Mouse (Mus musculus) testis, adult 2 months (tissue): Measurements from ENCODE around the gene Hoxa2. TPM values are rescaled to one million over a fixed set of nuclear protein-coding genes. Genes with fewer than 3 reads are reported as not detected.

Experiments
- H3K27ac ChIP-seq: fragments of 200-500 bp; 2 replicates; pipeline ENCODE4 v1.5.1; 2012; ENCODE audit warnings: low read depth, low read length; ENCODE audit not compliant: control insufficient read depth, insufficient read depth
- H3K27me3 ChIP-seq: fragments of 200-500 bp; 2 replicates; pipeline ENCODE4 v1.6.1; 2012; ENCODE audit warnings: mild to moderate bottlenecking, low read length, moderate library complexity; ENCODE audit not compliant: control insufficient read depth, insufficient read depth
- H3K36me3 ChIP-seq: fragments of 200-500 bp; 2 replicates; pipeline ENCODE4 v1.6.1; 2012; ENCODE audit warnings: mild to moderate bottlenecking, low read length; ENCODE audit not compliant: control insufficient read depth, insufficient read depth
- H3K4me1 ChIP-seq: fragments of 200-500 bp; 2 replicates; pipeline ENCODE4 v1.6.1; 2012; ENCODE audit warnings: low read length; ENCODE audit not compliant: control insufficient read depth, insufficient read depth
- H3K4me3 ChIP-seq: fragments of 200-500 bp; 2 replicates; pipeline ENCODE4 v1.5.1; 2012; ENCODE audit warnings: low read depth, mild to moderate bottlenecking, low read length, moderate library complexity, mixed read lengths; ENCODE audit not compliant: control insufficient read depth
- CTCF ChIP-seq: fragments of 200-500 bp; IDR thresholded peaks from 2 replicates; pipeline ENCODE4 v1.5.1; 2012; ENCODE audit warnings: low read depth, mild to moderate bottlenecking, inconsistent platforms, low read length, moderate library complexity; ENCODE audit not compliant: control insufficient read depth, insufficient read depth, insufficient replicate concordance
- POLR2A ChIP-seq: fragments of 200-500 bp; IDR thresholded peaks from 2 replicates; pipeline ENCODE4 v1.6.1; 2012; ENCODE audit warnings: low read depth, mild to moderate bottlenecking, inconsistent platforms, low read length, moderate library complexity; ENCODE audit not compliant: control insufficient read depth
- polyA plus RNA-seq: library from polyadenylated mRNA; depleted of rRNA; stranded (reverse); fragments of >200 nt; gene quantifications from 2 replicates; pipeline ENCODE4 v1.2.3, GENCODE M21; 2012

Gene Hoxa2
- polyA plus RNA-seq, 1 experiment = 0.07 TPM

DNA sequence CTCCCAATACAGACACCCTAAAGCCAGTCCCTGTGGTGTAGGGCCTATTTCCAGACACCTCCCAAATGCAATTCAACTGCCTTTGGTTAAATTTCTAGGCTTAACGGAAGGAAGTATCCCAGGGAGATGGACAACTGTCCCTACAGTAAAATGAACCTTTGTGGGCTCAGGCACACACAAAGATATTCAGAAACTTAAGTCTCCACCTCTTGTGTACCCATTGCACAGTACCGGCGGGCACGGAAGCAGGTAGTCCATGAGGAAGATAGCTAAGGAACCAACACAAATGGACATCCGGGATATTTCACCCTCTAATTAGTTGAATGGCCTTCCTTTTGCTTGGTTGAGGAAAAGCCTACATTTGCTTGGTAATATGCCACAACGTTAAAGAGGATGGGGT is 11.8 kb upstream of the Hoxa2 start:
- Histone ChIP-seq H3K4me1 (peaks cover 18% of the 10 kb centered on the region), H3K36me3 (no peaks in the 10 kb centered on the region), H3K27ac (no peak overlapping the region), H3K27me3 (peaks cover 22% of the 10 kb centered on the region), H3K4me3 (no peak overlapping the region)
- TF ChIP-seq POLR2A = no peak
- TF ChIP-seq CTCF = no peak

DNA sequence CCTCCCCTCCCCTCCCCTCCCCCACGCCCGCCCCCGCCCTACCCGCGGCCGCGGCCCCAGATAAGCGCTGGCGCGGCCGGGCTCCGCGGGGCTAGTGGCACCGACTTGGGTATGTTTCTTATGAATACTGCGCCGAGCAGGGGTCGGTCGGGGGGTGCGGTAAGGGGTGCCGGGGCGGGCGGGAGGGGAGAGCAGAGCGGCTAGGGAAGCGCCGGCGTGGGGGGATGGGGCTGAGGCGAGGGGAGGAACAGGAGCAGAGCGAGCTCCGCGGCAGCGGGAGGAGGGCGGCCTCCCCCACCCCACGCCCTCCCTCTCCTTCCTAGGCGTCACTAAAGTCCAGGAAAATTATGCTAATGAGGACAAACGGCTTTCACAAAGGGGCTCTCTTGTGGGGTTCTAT is 11.2 kb upstream of the Hoxa2 start:
- Histone ChIP-seq H3K4me1 (peaks cover 19% of the 10 kb centered on the region), H3K36me3 (no peaks in the 10 kb centered on the region), H3K27ac (no peak overlapping the region), H3K4me3 (no peak overlapping the region), H3K27me3 (peaks cover 22% of the 10 kb centered on the region)
- no peak for TF ChIP-seq POLR2A
- TF ChIP-seq CTCF = no peak

DNA sequence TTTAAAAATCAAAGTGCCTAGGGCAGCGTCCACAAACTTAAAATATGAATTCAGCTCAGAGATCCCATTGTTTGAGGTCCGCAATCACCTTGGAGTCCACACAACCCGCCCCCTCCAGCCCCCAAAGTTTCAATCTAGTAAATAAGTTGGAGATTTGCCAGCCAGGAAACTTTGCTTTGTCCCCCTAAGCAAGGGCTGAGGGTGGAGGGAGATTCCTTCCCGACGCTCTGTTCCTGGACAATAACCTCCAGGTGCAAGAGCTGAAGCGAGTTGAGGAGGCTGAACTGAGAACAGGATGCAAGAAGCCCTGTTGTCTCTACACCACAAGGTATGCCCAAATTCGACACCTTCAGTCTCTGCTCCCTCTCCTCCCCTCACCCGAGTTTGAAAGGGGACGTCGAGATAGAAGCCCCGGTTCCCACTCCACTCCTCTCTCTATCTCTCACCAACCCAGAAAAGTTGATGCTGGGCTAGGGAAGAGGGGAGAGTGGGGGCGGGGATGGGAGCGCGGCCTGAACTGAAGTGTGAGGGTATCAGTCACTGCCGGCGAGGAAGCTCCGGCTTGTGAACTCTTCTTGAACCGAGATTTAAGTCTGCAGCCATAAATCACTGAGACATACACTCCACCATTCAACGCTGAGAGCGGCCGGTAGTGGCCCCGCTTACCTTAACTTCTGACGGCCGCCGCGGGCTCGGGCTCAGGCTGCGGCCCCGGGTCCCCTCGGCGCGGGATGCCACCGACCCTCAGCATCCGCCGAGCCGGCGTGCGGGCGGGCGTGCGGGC is 10.5 kb upstream of the Hoxa2 start:
- Histone ChIP-seq H3K36me3 (no peaks in the 10 kb centered on the region), H3K27ac (no peak overlapping the region), H3K4me1 (peaks cover 22% of the 10 kb centered on the region), H3K27me3 (peaks cover 22% of the 10 kb centered on the region), H3K4me3 (peak overlapping the region; percentile 40)
- TF ChIP-seq CTCF = no peak
- no peak for TF ChIP-seq POLR2A

DNA sequence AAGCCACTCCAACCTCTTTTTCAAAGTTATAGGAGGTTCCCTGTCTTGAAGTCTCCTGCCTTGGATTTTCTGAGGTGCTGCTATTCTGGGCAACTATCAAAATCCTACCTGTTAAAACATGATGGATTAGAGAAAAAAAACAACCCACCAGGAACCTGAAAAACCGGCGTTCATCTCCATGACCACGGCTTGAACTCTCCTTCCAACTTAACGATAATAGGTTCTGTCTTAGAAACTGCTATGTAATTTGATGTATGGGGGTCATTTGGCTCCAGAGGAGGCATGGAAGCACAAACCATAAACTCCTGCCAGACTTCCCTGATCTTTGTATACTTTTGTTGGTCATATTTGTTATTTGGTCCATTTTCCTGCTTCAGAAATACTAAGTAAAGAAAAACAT is 9.0 kb upstream of the Hoxa2 start:
- TF ChIP-seq CTCF = no peak
- TF ChIP-seq POLR2A = no peak
- peaks cover 28% of the 10 kb centered on the region for H3K4me1 ChIP-seq
- no peak overlapping the region for H3K4me3 ChIP-seq
- H3K36me3 ChIP-seq = no peaks in the 10 kb centered on the region
- H3K27ac ChIP-seq = no peak overlapping the region
- H3K27me3 ChIP-seq = peaks cover 22% of the 10 kb centered on the region

DNA sequence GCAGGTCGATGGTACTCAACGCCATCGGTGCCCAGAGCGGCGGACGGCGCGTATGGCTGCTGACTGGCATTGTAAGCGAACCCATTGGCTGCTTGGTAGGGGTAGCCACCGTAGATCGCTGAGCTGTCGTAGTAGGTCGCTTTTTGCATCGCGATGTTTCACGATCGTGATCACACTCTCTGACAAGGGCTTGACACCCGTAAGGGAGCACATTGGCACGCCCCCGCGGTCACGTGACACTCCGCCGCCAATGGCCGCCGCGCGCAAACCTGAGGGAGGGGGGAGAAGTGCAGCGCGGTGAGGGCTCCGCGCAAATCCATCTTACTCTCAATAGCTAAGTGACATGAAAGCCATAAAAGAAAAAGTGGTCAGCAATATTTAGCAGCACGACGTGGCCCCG is 7.9 kb upstream of the Hoxa2 start:
- H3K27ac ChIP-seq = no peak overlapping the region
- peak overlapping the region; percentile 68 for H3K4me3 ChIP-seq
- no peak for TF ChIP-seq CTCF
- 0 out of 2 replicates have a peak, but pooled peaks have one; percentile 17 for TF ChIP-seq POLR2A
- H3K4me1 ChIP-seq = peaks cover 30% of the 10 kb centered on the region
- H3K36me3 ChIP-seq = no peaks in the 10 kb centered on the region
- H3K27me3 ChIP-seq = peaks cover 26% of the 10 kb centered on the region

DNA sequence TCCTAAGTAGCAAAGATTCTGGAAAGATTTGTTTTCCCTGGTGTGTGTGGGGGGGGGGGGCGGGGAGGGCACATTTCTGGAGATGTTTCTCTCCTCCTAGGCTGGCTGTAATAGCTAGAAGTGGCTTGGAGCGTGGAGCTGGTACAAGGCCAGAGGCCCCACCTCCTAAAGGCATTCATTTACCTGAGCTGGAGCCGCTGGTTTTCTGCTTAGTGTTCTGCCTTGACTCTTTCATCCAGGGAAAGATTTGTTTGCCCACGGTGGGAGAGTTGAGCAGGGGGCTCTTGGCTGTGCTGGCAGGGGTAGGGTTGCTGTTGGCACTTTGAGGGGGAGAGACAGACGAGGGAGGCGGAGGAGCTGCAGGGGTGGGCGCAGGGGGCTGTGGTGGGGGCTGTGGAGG is 7.3 kb upstream of the Hoxa2 start:
- Histone ChIP-seq H3K4me1 (peaks cover 30% of the 10 kb centered on the region), H3K27ac (no peak overlapping the region), H3K27me3 (peaks cover 23% of the 10 kb centered on the region), H3K36me3 (no peaks in the 10 kb centered on the region), H3K4me3 (no peak overlapping the region)
- TF ChIP-seq CTCF (no peak), POLR2A (no peak)

DNA sequence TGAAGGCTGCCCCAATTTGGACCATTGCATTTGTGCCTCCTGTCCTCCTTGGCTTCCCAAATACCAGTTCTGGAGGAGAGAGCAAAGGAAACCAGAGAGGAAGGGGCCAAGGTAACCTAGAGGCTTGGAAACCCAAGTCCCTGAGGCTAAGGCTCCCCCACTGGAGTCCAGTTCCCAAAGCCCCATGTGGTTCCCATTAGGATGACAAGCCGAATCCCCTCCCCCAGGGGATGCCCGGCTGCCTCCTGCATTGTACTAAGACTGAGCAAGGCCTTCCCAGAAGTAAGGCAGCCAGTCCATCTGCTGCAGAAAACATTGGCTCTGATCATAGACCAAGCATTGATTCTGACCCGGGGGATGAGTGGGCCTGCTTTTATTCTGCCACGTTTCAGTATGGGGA is 6.7 kb upstream of the Hoxa2 start:
- no peak overlapping the region for H3K27ac ChIP-seq
- no peak for TF ChIP-seq POLR2A
- no peak for TF ChIP-seq CTCF
- no peak overlapping the region for H3K4me3 ChIP-seq
- peaks cover 18% of the 10 kb centered on the region for H3K27me3 ChIP-seq
- H3K4me1 ChIP-seq = peaks cover 30% of the 10 kb centered on the region
- H3K36me3 ChIP-seq = no peaks in the 10 kb centered on the region

DNA sequence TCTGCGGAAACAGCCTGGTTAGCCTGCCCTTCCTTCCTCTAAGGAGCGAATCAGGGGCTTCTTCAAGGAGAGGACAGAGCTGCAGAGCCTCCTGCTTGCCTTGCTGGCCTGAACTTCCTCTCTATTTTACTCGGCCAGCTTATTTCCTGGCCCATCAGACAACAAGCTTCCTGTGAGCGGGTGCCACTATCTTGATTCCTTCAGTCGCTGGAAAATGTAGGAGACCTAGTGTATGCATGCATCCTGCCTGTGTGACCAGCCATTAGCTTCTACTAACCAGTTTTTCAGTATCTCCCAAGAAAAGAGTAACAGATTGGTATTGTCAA is 6.2 kb upstream of the Hoxa2 start:
- no peak overlapping the region for H3K27ac ChIP-seq
- peaks cover 16% of the 10 kb centered on the region for H3K27me3 ChIP-seq
- peaks cover 26% of the 10 kb centered on the region for H3K4me1 ChIP-seq
- no peaks in the 10 kb centered on the region for H3K36me3 ChIP-seq
- H3K4me3 ChIP-seq = no peak overlapping the region
- TF ChIP-seq CTCF (no peak), POLR2A (no peak)
